Mouse (Mus musculus): ENCODE measurements around the gene Calcoco2. TPM values are rescaled to one million over a fixed set of nuclear protein-coding genes. Genes with fewer than 3 reads are reported as not detected.
A peak's percentile ranks its signal among the peaks of the same experiment; 100 is the strongest.
"Not testable (repeated sequence)": the region's sequence is repeated elsewhere in the genome, so short reads cannot be mapped to it uniquely, and the experiment has no call there.

Calcoco2 gene
- polyA plus RNA-seq, 1 experiment from 2014 or later = 1.6 TPM

DNA sequence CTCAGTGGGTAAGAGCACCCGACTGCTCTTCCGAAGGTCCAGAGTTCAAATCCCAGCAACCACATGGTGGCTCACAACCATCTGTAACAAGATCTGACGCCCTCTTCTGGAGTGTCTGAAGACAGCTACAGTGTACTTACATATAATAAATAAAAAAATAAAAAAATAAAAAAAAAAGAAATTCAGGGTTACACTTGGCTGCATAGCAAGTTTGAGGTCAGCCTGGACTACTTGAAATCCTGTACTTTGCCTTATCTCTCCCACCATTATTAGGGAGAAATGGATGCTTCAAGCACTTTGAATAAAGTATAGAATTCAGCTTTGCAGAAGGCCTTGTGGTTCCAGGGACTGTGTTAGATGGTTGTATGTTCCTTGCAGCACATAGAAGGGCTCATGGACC, 5.2 kb upstream of the Calcoco2 start:
- H3K27me3 ChIP-seq; H3K4me1 ChIP-seq; H3K4me3 ChIP-seq (replicated peaks); H3K9ac ChIP-seq; H3K9me3 ChIP-seq (replicated peaks); H3K36me3 ChIP-seq; H3K27ac ChIP-seq (replicated peaks); ATAC-seq (ENCODE audit: insufficient number of reproducible peaks, low FRiP score, low TSS enrichment, low read depth); H3K4me2 ChIP-seq (replicated peaks): not testable (repeated sequence)
- WGBS = 74% methylated on average over 3 of the region's 3 CpGs

DNA sequence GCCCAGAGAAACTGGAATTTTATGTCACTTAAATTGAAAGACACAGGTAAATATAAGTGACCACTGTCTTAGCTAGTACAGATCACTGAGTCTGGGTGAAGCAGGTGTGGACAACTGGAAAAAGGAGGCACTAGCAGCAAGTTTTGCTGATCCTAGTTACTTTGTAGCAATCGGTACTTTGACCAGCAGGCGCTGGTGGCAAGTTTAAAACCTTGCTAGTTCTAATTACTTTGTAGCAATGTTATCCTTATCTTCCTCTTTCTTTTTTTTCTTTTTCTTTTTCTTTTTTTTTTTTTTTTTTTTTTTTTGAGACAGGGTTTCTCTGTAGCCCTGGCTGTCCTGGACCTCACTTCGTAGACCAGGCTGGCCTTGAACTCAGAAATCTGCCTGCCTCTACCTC, 4.4 kb upstream of the Calcoco2 start:
- H3K4me1 ChIP-seq = no peaks in the 10 kb centered on the region
- WGBS = 87% methylated on average over 3 of the region's 3 CpGs
- H3K27ac ChIP-seq (replicated peaks) = no peak overlapping the region
- no peak overlapping the region for H3K4me2 ChIP-seq (replicated peaks)
- no peak for ATAC-seq (ENCODE audit: insufficient number of reproducible peaks, low FRiP score, low TSS enrichment, low read depth)
- H3K36me3 ChIP-seq = no peaks in the 10 kb centered on the region
- no peak overlapping the region for H3K4me3 ChIP-seq (replicated peaks)
- no peaks in the 10 kb centered on the region for H3K9me3 ChIP-seq (replicated peaks)
- H3K9ac ChIP-seq = no peak overlapping the region
- H3K27me3 ChIP-seq = no peaks in the 10 kb centered on the region

DNA sequence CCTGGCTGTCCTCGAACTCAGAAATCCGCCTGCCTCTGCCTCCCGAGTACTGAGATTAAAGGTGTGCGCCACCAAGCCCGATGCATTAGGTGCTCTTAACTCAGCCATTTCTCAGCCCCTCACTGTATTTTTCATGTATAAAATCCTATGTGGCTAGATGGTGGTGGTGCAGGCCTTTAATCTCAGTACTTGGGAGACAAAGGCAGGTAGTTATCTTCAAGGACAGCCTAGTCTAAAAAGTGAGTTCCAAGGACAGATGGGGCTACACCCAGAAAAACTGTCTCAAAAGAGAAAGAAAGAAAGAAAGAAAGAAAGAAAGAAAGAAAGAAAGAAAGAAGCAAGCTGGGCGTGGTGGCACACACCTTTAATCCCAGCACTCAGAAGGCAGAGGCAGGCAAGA, 3.7 kb upstream of the Calcoco2 start:
- Histone ChIP-seq H3K4me2 (replicated peaks) (no peak overlapping the region), H3K36me3 (no peaks in the 10 kb centered on the region), H3K9me3 (replicated peaks) (no peaks in the 10 kb centered on the region), H3K27ac (replicated peaks) (no peak overlapping the region), H3K4me1 (no peaks in the 10 kb centered on the region), H3K9ac (no peak overlapping the region), H3K4me3 (replicated peaks) (no peak overlapping the region), H3K27me3 (no peaks in the 10 kb centered on the region)
- ATAC-seq (ENCODE audit: insufficient number of reproducible peaks, low FRiP score, low TSS enrichment, low read depth) = no peak
- WGBS = 91% methylated on average over 6 of the region's 6 CpGs

DNA sequence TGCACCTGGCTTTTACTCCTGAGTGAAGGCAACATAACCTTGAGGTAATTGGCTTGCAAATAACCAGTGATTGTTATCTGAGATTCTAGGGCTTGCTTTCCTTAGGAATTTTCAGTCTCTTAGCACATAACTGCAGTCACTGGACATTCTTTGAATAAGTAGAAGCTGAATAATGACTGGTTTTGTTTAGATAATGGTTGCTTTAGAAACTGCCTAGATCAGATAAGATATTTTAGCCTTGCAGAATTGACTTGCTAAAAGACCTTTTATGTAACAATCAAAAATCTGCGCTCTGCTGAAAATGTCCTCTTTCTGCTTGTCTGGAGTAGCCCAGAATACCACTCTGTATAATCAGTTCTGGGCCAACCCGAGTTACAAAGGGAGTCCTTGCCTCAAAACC, 2.3 kb upstream of the Calcoco2 start:
- H3K4me1 ChIP-seq = no peaks in the 10 kb centered on the region
- H3K27me3 ChIP-seq = no peaks in the 10 kb centered on the region
- H3K36me3 ChIP-seq = no peaks in the 10 kb centered on the region
- no peaks in the 10 kb centered on the region for H3K9me3 ChIP-seq (replicated peaks)
- no peak overlapping the region for H3K4me2 ChIP-seq (replicated peaks)
- H3K9ac ChIP-seq = no peak overlapping the region
- 59% methylated on average over 2 of the region's 2 CpGs for WGBS
- no peak overlapping the region for H3K4me3 ChIP-seq (replicated peaks)
- no peak overlapping the region for H3K27ac ChIP-seq (replicated peaks)
- no peak for ATAC-seq (ENCODE audit: insufficient number of reproducible peaks, low FRiP score, low TSS enrichment, low read depth)

DNA sequence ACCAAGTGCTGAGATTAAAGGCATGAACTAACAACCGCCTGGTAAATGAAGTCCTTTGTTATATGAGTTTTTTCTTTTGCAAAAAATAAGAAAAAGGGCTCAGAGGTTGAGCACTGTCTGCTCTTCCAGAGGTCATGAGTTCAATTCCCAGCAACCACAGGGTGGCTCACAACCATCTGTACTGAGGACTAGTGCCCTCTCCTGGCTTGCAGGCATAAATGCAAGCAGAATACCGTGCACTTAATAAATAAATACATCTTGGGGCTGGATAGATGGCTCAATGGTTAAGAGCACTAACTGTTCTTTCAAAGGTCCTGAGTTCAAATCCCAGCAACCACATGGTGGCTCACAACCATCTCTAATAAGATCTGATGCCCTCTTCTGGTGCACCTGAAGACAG, 814 bp downstream of the Calcoco2 start:
- not testable (repeated sequence) for H3K36me3 ChIP-seq; H3K27me3 ChIP-seq; H3K9me3 ChIP-seq (replicated peaks); H3K4me2 ChIP-seq (replicated peaks); H3K4me3 ChIP-seq (replicated peaks); H3K27ac ChIP-seq (replicated peaks); H3K9ac ChIP-seq; ATAC-seq (ENCODE audit: insufficient number of reproducible peaks, low FRiP score, low TSS enrichment, low read depth); H3K4me1 ChIP-seq
- 57% methylated on average over 2 of the region's 2 CpGs for WGBS

DNA sequence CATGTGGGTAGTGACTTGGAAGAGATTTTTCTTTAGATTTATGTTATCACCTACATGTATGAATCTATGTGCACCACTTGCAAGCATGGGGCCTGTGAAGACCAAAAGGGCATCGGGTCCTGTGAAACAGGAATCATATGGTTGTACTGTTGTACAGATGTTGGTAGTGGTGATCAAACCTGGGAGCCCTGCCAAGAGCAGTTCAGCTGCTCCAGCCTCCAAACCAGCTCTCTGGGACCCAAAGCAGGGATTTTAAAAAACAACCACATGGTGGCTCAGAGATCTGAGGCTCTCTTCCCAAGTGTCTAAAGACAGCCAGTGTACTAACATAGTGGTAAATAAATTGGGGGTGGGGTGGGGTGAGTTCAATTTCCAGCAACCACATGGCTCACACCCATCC, 3.4 kb downstream of the Calcoco2 start:
- Histone ChIP-seq H3K4me1 (no peaks in the 10 kb centered on the region), H3K9ac (no peak overlapping the region), H3K9me3 (replicated peaks) (no peaks in the 10 kb centered on the region), H3K4me3 (replicated peaks) (no peak overlapping the region), H3K36me3 (no peaks in the 10 kb centered on the region), H3K27me3 (no peaks in the 10 kb centered on the region), H3K4me2 (replicated peaks) (no peak overlapping the region), H3K27ac (replicated peaks) (no peak overlapping the region)
- ATAC-seq (ENCODE audit: insufficient number of reproducible peaks, low FRiP score, low TSS enrichment, low read depth) = no peak
- 44% methylated on average over 1 of the region's 1 CpGs for WGBS

DNA sequence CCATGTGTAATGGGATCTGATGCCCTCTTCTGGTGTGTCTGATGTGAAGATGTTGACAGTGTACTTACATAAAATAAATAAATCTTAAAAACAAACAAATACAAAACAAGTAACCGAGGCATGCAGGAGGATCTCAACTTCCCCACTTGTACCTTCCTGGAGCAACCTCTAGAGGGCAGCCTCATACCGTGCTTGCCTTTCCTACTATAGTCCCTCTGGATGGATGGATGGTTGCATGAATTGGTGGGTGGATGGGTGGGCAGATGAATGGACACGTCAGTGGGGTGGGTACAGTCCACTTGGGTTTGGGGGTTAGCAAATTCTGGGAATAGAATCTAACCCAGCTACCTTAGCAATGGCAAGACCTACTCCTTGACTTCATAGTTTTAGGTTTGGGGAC, 18.4 kb downstream of the Calcoco2 start:
- Histone ChIP-seq H3K9me3 (replicated peaks) (no peaks in the 10 kb centered on the region), H3K27me3 (peaks cover 5% of the 10 kb centered on the region; the same call in 1 of the 2 replicates), H3K4me3 (replicated peaks) (no peak overlapping the region), H3K9ac (no peak overlapping the region), H3K36me3 (no peaks in the 10 kb centered on the region), H3K27ac (replicated peaks) (0 out of 2 replicates have a peak overlapping the region, but pooled peaks have one; percentile 22), H3K4me2 (replicated peaks) (no peak overlapping the region), H3K4me1 (no peaks in the 10 kb centered on the region)
- ATAC-seq (ENCODE audit: insufficient number of reproducible peaks, low FRiP score, low TSS enrichment, low read depth) = no peak
- 14% methylated on average over 3 of the region's 3 CpGs for WGBS

DNA sequence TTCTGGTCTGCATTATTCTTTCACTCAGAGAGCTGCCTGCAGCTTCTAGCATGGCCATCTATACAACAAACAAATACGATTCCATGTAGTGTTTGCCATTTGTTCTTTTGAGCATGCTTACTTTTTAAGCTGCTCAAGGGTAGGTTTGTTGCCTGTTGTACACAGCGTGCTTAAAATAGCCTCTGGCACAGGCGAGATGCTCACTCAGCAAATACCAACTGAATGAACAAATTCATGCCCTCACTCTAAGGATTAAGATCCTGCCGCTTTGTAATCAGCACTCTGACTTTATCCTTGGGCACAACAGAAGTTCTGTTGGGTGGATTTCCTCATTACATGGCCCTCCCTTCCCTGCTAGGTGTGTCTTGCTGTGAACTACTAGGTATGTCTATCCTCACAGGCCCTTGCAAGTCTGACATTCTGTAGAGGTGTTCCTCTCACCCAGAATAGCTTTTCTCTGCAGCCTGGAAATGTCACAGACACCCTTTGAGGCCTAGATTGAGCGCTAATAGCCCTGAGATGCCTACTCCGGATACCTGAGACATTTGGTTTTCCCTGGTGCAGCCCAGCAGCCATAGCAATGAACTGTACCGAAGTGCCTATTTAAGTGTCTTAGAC, 19.0 kb downstream of the Calcoco2 start:
- H3K27ac ChIP-seq (replicated peaks) = 0 out of 2 replicates have a peak overlapping the region, but pooled peaks have one; percentile 22
- no peaks in the 10 kb centered on the region for H3K4me1 ChIP-seq
- H3K9me3 ChIP-seq (replicated peaks) = no peaks in the 10 kb centered on the region
- H3K27me3 ChIP-seq = peaks cover 5% of the 10 kb centered on the region; the same call in 1 of the 2 replicates
- ATAC-seq (ENCODE audit: insufficient number of reproducible peaks, low FRiP score, low TSS enrichment, low read depth) = no peak
- H3K9ac ChIP-seq = no peak overlapping the region
- H3K36me3 ChIP-seq = no peaks in the 10 kb centered on the region
- H3K4me3 ChIP-seq (replicated peaks) = no peak overlapping the region
- 32% methylated on average over 7 of the region's 7 CpGs for WGBS
- no peak overlapping the region for H3K4me2 ChIP-seq (replicated peaks)

DNA sequence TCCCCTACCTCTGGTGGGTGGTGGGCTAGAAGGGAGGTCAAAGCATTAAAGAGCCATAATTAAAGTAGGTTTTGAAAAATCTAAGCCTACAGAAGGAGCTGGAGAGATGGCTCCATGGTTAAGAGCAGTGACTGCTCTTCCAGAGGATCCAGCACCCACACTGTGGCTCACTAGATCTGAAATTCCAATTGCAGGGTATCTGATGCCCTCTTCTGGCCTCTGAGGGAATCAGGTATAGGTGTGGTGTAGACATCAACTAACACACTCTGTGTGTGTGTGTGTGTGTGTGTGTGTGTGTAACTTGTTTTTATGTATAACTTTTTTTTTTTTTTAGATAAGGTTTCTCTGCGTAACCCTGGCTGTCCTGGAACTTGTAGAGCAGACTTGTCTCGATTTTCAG, 20.7 kb downstream of the Calcoco2 start:
- ATAC-seq (ENCODE audit: insufficient number of reproducible peaks, low FRiP score, low TSS enrichment, low read depth) = no peak
- no peaks in the 10 kb centered on the region for H3K36me3 ChIP-seq
- H3K9me3 ChIP-seq (replicated peaks) = no peaks in the 10 kb centered on the region
- no peak overlapping the region for H3K4me3 ChIP-seq (replicated peaks)
- no peak overlapping the region for H3K4me2 ChIP-seq (replicated peaks)
- no peak overlapping the region for H3K27ac ChIP-seq (replicated peaks)
- H3K27me3 ChIP-seq = peaks cover 5% of the 10 kb centered on the region; the same call in 1 of the 2 replicates
- no peak overlapping the region for H3K9ac ChIP-seq
- H3K4me1 ChIP-seq = no peaks in the 10 kb centered on the region
- WGBS = 53% methylated on average over 2 of the region's 2 CpGs

DNA sequence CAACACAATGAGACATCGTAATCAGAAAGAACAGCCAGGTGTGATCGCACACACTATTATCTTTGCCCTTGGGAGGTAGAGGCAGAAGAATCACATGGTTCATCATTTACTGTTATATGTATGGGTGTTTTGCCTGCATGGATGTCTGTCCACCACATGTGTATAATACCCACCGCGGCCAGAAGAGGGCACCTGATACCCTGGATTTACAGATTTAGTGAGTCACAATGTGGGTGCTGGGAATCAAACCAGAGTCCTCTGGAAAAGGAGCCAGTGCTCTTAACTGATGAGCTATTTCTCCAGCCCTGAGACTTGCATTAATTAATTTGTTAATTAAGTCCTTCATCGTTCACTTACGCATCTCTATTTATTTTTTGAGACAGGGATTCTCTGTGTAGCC, 23.8 kb downstream of the Calcoco2 start:
- no peak overlapping the region for H3K27ac ChIP-seq (replicated peaks)

DNA sequence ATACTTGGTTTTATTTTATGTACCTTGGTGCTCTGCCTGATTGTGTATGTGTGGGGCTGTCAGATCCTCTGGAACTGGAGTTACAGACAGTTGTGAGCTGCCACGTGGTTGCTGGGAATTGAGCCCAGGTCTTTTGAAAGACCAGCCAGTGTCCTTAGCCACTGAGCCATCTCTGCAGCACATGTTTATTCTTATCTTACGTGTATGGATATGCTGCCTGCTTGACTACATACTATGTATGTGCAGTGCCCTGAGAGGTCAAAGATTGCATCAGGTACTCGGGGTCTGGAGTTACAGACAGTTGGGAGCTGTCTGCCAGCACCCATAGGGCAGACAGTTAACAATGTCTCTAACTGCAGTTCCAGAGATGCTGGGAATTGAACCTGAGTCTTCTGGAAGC, 29.1 kb downstream of the Calcoco2 start:
- Histone ChIP-seq H3K4me3 (replicated peaks) (no peak overlapping the region), H3K9ac (no peak overlapping the region), H3K4me2 (replicated peaks) (no peak overlapping the region), H3K9me3 (replicated peaks) (no peaks in the 10 kb centered on the region), H3K4me1 (no peaks in the 10 kb centered on the region), H3K27me3 (no peaks in the 10 kb centered on the region), H3K36me3 (no peaks in the 10 kb centered on the region), H3K27ac (replicated peaks) (no peak overlapping the region)
- WGBS = 69% methylated on average over 3 of the region's 3 CpGs
- no peak for ATAC-seq (ENCODE audit: insufficient number of reproducible peaks, low FRiP score, low TSS enrichment, low read depth)

More for the DNA sequence above, 23.8 kb downstream of the Calcoco2 start:
- no peaks in the 10 kb centered on the region for H3K4me1 ChIP-seq
- no peak overlapping the region for H3K4me2 ChIP-seq (replicated peaks)
- H3K36me3 ChIP-seq = no peaks in the 10 kb centered on the region
- H3K27me3 ChIP-seq = peaks cover 3% of the 10 kb centered on the region; the same call in 1 of the 2 replicates
- H3K9ac ChIP-seq = no peak overlapping the region
- no peak overlapping the region for H3K4me3 ChIP-seq (replicated peaks)
- no peaks in the 10 kb centered on the region for H3K9me3 ChIP-seq (replicated peaks)
- ATAC-seq (ENCODE audit: insufficient number of reproducible peaks, low FRiP score, low TSS enrichment, low read depth) = no peak
- 87% methylated on average over 6 of the region's 6 CpGs for WGBS

DNA sequence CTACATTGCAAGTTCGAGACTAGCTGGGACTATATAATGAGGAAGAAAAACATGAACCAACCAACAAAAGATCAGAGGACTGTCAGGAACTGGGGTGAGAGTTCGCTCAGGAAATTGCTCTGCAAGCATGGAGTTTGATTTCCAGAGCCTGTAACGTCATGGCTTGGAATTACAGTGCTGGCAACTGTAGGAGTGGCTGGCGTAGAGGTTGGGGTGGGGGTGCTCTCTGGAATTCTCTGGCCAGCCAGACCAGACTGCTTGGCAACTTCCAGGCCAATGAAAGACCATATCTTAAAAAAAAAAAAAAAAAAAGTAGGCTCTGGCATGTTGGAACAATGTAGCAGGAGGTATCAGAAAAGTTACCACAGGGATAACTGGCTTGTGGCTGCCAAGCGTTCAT, 31.0 kb downstream of the Calcoco2 start:
- Histone ChIP-seq H3K4me2 (replicated peaks) (no peak overlapping the region), H3K9ac (no peak overlapping the region), H3K4me3 (replicated peaks) (no peak overlapping the region), H3K4me1 (no peaks in the 10 kb centered on the region), H3K36me3 (no peaks in the 10 kb centered on the region), H3K27me3 (no peaks in the 10 kb centered on the region), H3K27ac (replicated peaks) (no peak overlapping the region), H3K9me3 (replicated peaks) (no peaks in the 10 kb centered on the region)
- no peak for ATAC-seq (ENCODE audit: insufficient number of reproducible peaks, low FRiP score, low TSS enrichment, low read depth)
- WGBS = 71% methylated on average over 5 of the region's 5 CpGs

All from embryonic facial prominence, embryonic 15.5 days (tissue).